Mouse (Mus musculus) MEL (cell line): ENCODE data around the gene Anp32e.

Source experiments
- CHD2 ChIP-seq: IDR thresholded peaks from 2 replicates; pipeline ENCODE4 v1.6.1; 2011; ENCODE audit warnings: low read length, improper control_type of control experiment
- POLR2AphosphoS5 ChIP-seq: IDR thresholded peaks from 2 replicates; pipeline ENCODE4 v1.6.1; 2012; ENCODE audit warnings: low read depth, borderline replicate concordance, mild to moderate bottlenecking, inconsistent platforms, low read length, moderate library complexity, mixed read lengths

DNA sequence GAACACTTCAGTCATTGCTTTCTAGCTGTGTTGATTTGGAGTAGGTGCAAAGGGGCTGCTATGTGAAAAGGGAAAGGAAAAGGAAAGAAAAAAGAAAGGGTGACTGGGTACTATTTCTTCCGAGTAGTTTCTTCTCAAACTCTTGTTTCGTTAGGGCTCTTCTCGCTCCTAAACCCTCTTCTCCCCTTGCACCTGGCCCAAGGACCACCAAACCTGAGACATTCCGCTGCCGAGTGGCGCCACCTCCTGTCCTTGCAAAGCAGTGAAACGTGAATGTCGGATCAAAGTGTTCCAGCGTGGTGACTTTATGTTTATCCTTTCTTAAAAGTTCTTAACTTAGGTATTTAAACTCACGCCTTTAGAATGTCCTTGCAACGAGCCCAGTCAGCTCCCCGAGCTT, 22.2 kb upstream of the Anp32e start:
- TF ChIP-seq CHD2 = no peak
- TF ChIP-seq POLR2AphosphoS5 = no peak
